Mouse (Mus musculus): ENCODE data around the gene 2610044O15Rik8. TPM values are rescaled to one million over a fixed set of nuclear protein-coding genes. Genes with fewer than 3 reads are reported as not detected.
A peak's percentile ranks its signal among the peaks of the same experiment; 100 is the strongest.
"Not testable (repeated sequence)": the region's sequence is repeated elsewhere in the genome, so short reads cannot be mapped to it uniquely, and the experiment has no call there.

2610044O15Rik8 gene
- 6.1 and 8.9 TPM in 2 replicates for polyA plus RNA-seq (2011; ENCODE audit: insufficient read depth, insufficient read length, low replicate concordance, missing spikeins)

- Histone ChIP-seq H3K27ac (ENCODE audit: control insufficient read depth, insufficient read depth, low read depth, low read length, poor library complexity) (peak within 1 kb of the TSS; percentile 88), H3K4me3 (replicated peaks; ENCODE audit: control insufficient read depth, low read depth, low read length) (peak within 1 kb of the TSS; percentile 88), H3K4me1 (ENCODE audit: control insufficient read depth, insufficient read depth, low read length) (no peaks in the 10 kb centered on the region; the same call in 1 of the 2 replicates)
- TF ChIP-seq CTCF (IDR thresholded peaks at IDR 0.05; ENCODE audit: control insufficient read depth, insufficient read depth, low read length): no peak
- TF ChIP-seq POLR2A (IDR thresholded peaks at IDR 0.05; ENCODE audit: borderline replicate concordance, control insufficient read depth, low read depth, low read length): 0 out of 2 replicates have a peak, but pooled peaks have one; percentile 29
- WGBS: under 1% methylated on average over 18 of the region's 18 CpGs
These were observed at the start of gene 2610044O15Rik8 for GRCm38 (mm10) chr8:129234027-129234733. TSS of gene 2610044O15Rik8 (minus strand) at chr8:129234406.

- no peak for TF ChIP-seq POLR2A (IDR thresholded peaks at IDR 0.05; ENCODE audit: borderline replicate concordance, control insufficient read depth, low read depth, low read length)
- no peak for TF ChIP-seq CTCF (IDR thresholded peaks at IDR 0.05; ENCODE audit: control insufficient read depth, insufficient read depth, low read length)
- Histone ChIP-seq H3K27ac (ENCODE audit: control insufficient read depth, insufficient read depth, low read depth, low read length, poor library complexity) (no peak overlapping the region), H3K4me1 (ENCODE audit: control insufficient read depth, insufficient read depth, low read length) (no peaks in the 10 kb centered on the region; the same call in 1 of the 2 replicates), H3K4me3 (replicated peaks; ENCODE audit: control insufficient read depth, low read depth, low read length) (no peak overlapping the region)
- 22% methylated on average over 1 of the region's 1 CpGs for WGBS
These were observed 31.7 kb upstream of the 2610044O15Rik8 start for GRCm38 (mm10) chr8:129265918-129266317.

- no peaks in the 10 kb centered on the region; the same call in 1 of the 2 replicates for H3K4me1 ChIP-seq (ENCODE audit: control insufficient read depth, insufficient read depth, low read length)
- TF ChIP-seq CTCF (IDR thresholded peaks at IDR 0.05; ENCODE audit: control insufficient read depth, insufficient read depth, low read length) (no peak), POLR2A (IDR thresholded peaks at IDR 0.05; ENCODE audit: borderline replicate concordance, control insufficient read depth, low read depth, low read length) (no peak)
- 52% methylated on average over 2 of the region's 2 CpGs for WGBS
- no peak overlapping the region for H3K4me3 ChIP-seq (replicated peaks; ENCODE audit: control insufficient read depth, low read depth, low read length)
- no peak overlapping the region for H3K27ac ChIP-seq (ENCODE audit: control insufficient read depth, insufficient read depth, low read depth, low read length, poor library complexity)
These were observed 30.1 kb upstream of the 2610044O15Rik8 start for GRCm38 (mm10) chr8:129264296-129264695.

GRCm38 (mm10) chr8:129263211-129263927 is 29.2 kb upstream of the 2610044O15Rik8 start:
- WGBS: under 1% methylated on average over 24 of the region's 24 CpGs
- H3K4me3 ChIP-seq (replicated peaks; ENCODE audit: control insufficient read depth, low read depth, low read length): peak overlapping the region; percentile 57
- H3K4me1 ChIP-seq (ENCODE audit: control insufficient read depth, insufficient read depth, low read length); H3K27ac ChIP-seq (ENCODE audit: control insufficient read depth, insufficient read depth, low read depth, low read length, poor library complexity): not testable (repeated sequence)

- TF ChIP-seq POLR2A (IDR thresholded peaks at IDR 0.05; ENCODE audit: borderline replicate concordance, control insufficient read depth, low read depth, low read length) (no peak), CTCF (IDR thresholded peaks at IDR 0.05; ENCODE audit: control insufficient read depth, insufficient read depth, low read length) (no peak)
- Histone ChIP-seq H3K27ac (ENCODE audit: control insufficient read depth, insufficient read depth, low read depth, low read length, poor library complexity) (peak overlapping the region; percentile 88), H3K4me1 (ENCODE audit: control insufficient read depth, insufficient read depth, low read length) (no peaks in the 10 kb centered on the region; the same call in 1 of the 2 replicates), H3K4me3 (replicated peaks; ENCODE audit: control insufficient read depth, low read depth, low read length) (peak overlapping the region; percentile 88)
- WGBS: 1% methylated on average over 9 of the region's 9 CpGs
These were observed 561 bp downstream of the 2610044O15Rik8 start for GRCm38 (mm10) chr8:129233664-129234026.

Other genes with a start within 250 kb of the 2610044O15Rik8 start
- not detected in 2 replicates for gene Ccdc7a, start 168.9 kb downstream of the 2610044O15Rik8 start, polyA plus RNA-seq (2011; ENCODE audit: insufficient read depth, insufficient read length, low replicate concordance, missing spikeins)
- gene Ccdc7b, start 167.3 kb downstream of the 2610044O15Rik8 start, polyA plus RNA-seq (2011; ENCODE audit: insufficient read depth, insufficient read length, low replicate concordance, missing spikeins): not detected in 2 replicates
- gene Gm10999, start 102.7 kb downstream of the 2610044O15Rik8 start, polyA plus RNA-seq (2011; ENCODE audit: insufficient read depth, insufficient read length, low replicate concordance, missing spikeins): not detected in 2 replicates

Data from bone marrow, adult 2 months (tissue).